Mouse (Mus musculus): ENCODE results near the gene Omt2a.
"Not testable (repeated sequence)": the region's sequence is repeated elsewhere in the genome, so short reads cannot be mapped to it uniquely, and the experiment has no call there.

DNA sequence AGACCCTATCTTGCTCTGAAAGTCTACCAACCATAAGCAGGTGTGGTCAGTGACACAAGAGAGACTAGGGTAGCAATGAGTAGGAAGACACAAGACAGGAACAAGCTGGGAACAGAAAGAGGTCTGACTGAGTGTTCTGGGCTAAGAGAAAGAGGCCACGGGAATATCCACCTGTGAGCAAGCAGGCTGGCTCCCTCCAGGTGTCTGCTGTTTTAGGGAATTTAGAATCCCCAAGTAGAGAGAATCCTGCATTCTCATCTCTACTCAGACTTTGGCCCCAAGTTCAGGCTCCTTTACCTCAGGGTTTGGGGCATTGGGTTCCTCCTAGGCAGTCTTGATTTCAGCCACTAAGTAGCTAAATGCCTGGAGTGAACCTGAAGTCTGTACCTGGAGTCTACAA, 12.7 kb upstream of the Omt2a start, which contains the start of gene Omt2b:
- TF ChIP-seq CTCF (IDR thresholded peaks at IDR 0.05; ENCODE audit: extremely low read depth, insufficient read depth, insufficient read length, insufficient replicate concordance); POLR2A (IDR thresholded peaks at IDR 0.05; ENCODE audit: low read depth, low read length): not testable (repeated sequence)

Measured in spleen, adult 2 months (tissue).